Mouse (Mus musculus) liver, embryonic 11.5 days (tissue): Measurements from ENCODE around the gene Fut11. TPM values are rescaled to one million over a fixed set of nuclear protein-coding genes. Genes with fewer than 3 reads are reported as not detected.

ENCODE experiments used
- ATAC-seq: fragments of 200-750 bp; cut with Nextera tagmentation; replicated peaks from 2 replicates; pipeline ENCODE4 v1.8.0; 2017; ENCODE audit warnings: moderate number of reproducible peaks, mild to moderate bottlenecking, moderate TSS enrichment, moderate library complexity; ENCODE audit not compliant: low FRiP score
- DNase-seq: peaks from one replicate; pipeline ENCODE4 v3.0.0-alpha.2; 2017; ENCODE audit warnings: low spot score
- H3K27ac ChIP-seq: fragments of 300-500 bp; sonication (generic); 2 replicates; pipeline ENCODE4 v1.5.1; 2014; ENCODE audit warnings: mild to moderate bottlenecking, low read depth, low read length, control low read depth
- H3K27me3 ChIP-seq: fragments of 300-500 bp; sonication (generic); replicated peaks from 2 replicates; pipeline ENCODE4 v1.6.1; 2014; ENCODE audit warnings: low read length, mixed read lengths; ENCODE audit not compliant: control insufficient read depth, insufficient read depth
- H3K36me3 ChIP-seq: fragments of 300-500 bp; sonication (generic); 2 replicates; pipeline ENCODE4 v1.6.1; 2014; ENCODE audit warnings: mild to moderate bottlenecking, low read length, moderate library complexity, mixed read lengths; ENCODE audit not compliant: control insufficient read depth, insufficient read depth
- H3K4me1 ChIP-seq: fragments of 300-500 bp; sonication (generic); replicated peaks from 2 replicates; pipeline ENCODE4 v1.6.1; 2014; ENCODE audit warnings: low read length, mixed read lengths; ENCODE audit not compliant: control insufficient read depth, insufficient read depth
- H3K4me2 ChIP-seq: fragments of 300-500 bp; sonication (generic); 2 replicates; pipeline ENCODE4 v1.6.1; 2014; ENCODE audit warnings: mild to moderate bottlenecking, control low read depth, moderate library complexity
- H3K4me3 ChIP-seq: fragments of 300-500 bp; sonication (generic); 2 replicates; pipeline ENCODE4 v1.5.1; 2014; ENCODE audit warnings: low read depth, low read length, control low read depth
- H3K9ac ChIP-seq: fragments of 300-500 bp; sonication (generic); 2 replicates; pipeline ENCODE4 v1.6.1; 2014; ENCODE audit warnings: low read depth, low read length, control low read depth
- H3K9me3 ChIP-seq: fragments of 300-500 bp; sonication (generic); 2 replicates; pipeline ENCODE4 v1.6.1; 2016; ENCODE audit warnings: low read length, inconsistent platforms, mixed read lengths; ENCODE audit not compliant: control insufficient read depth
- WGBS: fragments of 180-500 bp; shearing (Covaris S2); extraction: QIAGEN DNeasy Blood & Tissue Kit; methylation state at CpG from one replicate; pipeline ENCODE4 v1.1.7; 2014; 5-methylcytosine and 5-hydroxymethylcytosine counted together
- polyA plus RNA-seq: library from polyadenylated mRNA; unstranded; fragments of >200 nt; fragmentation: Nextera tagmentation; extraction: Ambion mirVana; gene quantifications from 2 replicates; pipeline ENCODE4 v1.2.1, GENCODE M21; 2014

Fut11 gene
- polyA plus RNA-seq, result 14.2 and 14.9 TPM in 2 replicates

- H3K9ac ChIP-seq, result peak within 1 kb of the TSS; percentile 89
- ATAC-seq, result peak; percentile 87
- peak within 1 kb of the TSS; percentile 74 for H3K4me2 ChIP-seq
- no peaks in the 10 kb centered on the region for H3K27me3 ChIP-seq
- peaks cover 44% of the 10 kb centered on the region for H3K4me1 ChIP-seq
- WGBS, result under 1% methylated on average over 111 of the region's 111 CpGs
- H3K9me3 ChIP-seq, result no peaks in the 10 kb centered on the region
- peak; percentile 87 for DNase-seq
- peaks cover 38% of the 10 kb centered on the region for H3K36me3 ChIP-seq
- peak within 1 kb of the TSS; percentile 97 for H3K27ac ChIP-seq
- peak within 1 kb of the TSS; percentile 73 for H3K4me3 ChIP-seq
Observed at GRCm38 (mm10) chr14:20694884-20695760, at the start of gene Fut11. Gene Fut11, plus strand, starts transcription at chr14:20694968.

GRCm38 (mm10) chr14:20645547-20645946 is 49.2 kb upstream of the Fut11 start:
- no peak overlapping the region for H3K9ac ChIP-seq
- no peak overlapping the region for H3K4me2 ChIP-seq
- H3K4me1 ChIP-seq, result 0 out of 2 replicates have a peak, but pooled peaks cover 4% of the 10 kb centered on the region
- no peak overlapping the region for H3K27ac ChIP-seq
- H3K9me3 ChIP-seq, result no peaks in the 10 kb centered on the region
- H3K27me3 ChIP-seq, result no peaks in the 10 kb centered on the region
- ATAC-seq, result no peak
- WGBS, result 51% methylated on average over 3 of the region's 3 CpGs
- H3K4me3 ChIP-seq, result no peak overlapping the region
- DNase-seq, result no peak
- no peaks in the 10 kb centered on the region for H3K36me3 ChIP-seq

GRCm38 (mm10) chr14:20646381-20646780 is 48.4 kb upstream of the Fut11 start:
- Histone ChIP-seq H3K27ac (no peak overlapping the region), H3K27me3 (no peaks in the 10 kb centered on the region)
- DNase-seq, result no peak

GRCm38 (mm10) chr14:20651000-20651399 is 43.8 kb upstream of the Fut11 start:
- no peak overlapping the region for H3K9ac ChIP-seq
- H3K27ac ChIP-seq, result no peak overlapping the region
- no peaks in the 10 kb centered on the region for H3K36me3 ChIP-seq
- H3K4me3 ChIP-seq, result no peak overlapping the region
- H3K9me3 ChIP-seq, result no peaks in the 10 kb centered on the region
- no peaks in the 10 kb centered on the region for H3K4me1 ChIP-seq
- no peak overlapping the region for H3K4me2 ChIP-seq
- DNase-seq (no peak), ATAC-seq (no peak)
- H3K27me3 ChIP-seq, result no peaks in the 10 kb centered on the region
- 70% methylated on average over 2 of the region's 2 CpGs for WGBS

More at GRCm38 (mm10) chr14:20646381-20646780, 48.4 kb upstream of the Fut11 start:
- Histone ChIP-seq H3K9me3 (no peaks in the 10 kb centered on the region), H3K4me1 (0 out of 2 replicates have a peak, but pooled peaks cover 4% of the 10 kb centered on the region), H3K4me2 (no peak overlapping the region), H3K9ac (no peak overlapping the region), H3K4me3 (no peak overlapping the region), H3K36me3 (no peaks in the 10 kb centered on the region)
- 0 out of 2 replicates have a peak, but pooled peaks have one; percentile 44 for ATAC-seq

GRCm38 (mm10) chr14:20651722-20652256 is 43.0 kb upstream of the Fut11 start:
- ATAC-seq (no peak), DNase-seq (no peak)
- Histone ChIP-seq H3K9ac (no peak overlapping the region), H3K27ac (no peak overlapping the region), H3K36me3 (no peaks in the 10 kb centered on the region), H3K4me1 (no peaks in the 10 kb centered on the region), H3K4me3 (no peak overlapping the region), H3K9me3 (no peaks in the 10 kb centered on the region), H3K27me3 (no peaks in the 10 kb centered on the region), H3K4me2 (no peak overlapping the region)
- 61% methylated on average over 4 of the region's 4 CpGs for WGBS

- Histone ChIP-seq H3K4me2 (no peak overlapping the region), H3K27me3 (no peaks in the 10 kb centered on the region), H3K27ac (no peak overlapping the region), H3K9ac (no peak overlapping the region), H3K36me3 (no peaks in the 10 kb centered on the region), H3K4me3 (no peak overlapping the region), H3K4me1 (no peaks in the 10 kb centered on the region), H3K9me3 (no peaks in the 10 kb centered on the region)
- DNase-seq (no peak), ATAC-seq (no peak)
- WGBS, result 65% methylated on average over 9 of the region's 9 CpGs
Observed at GRCm38 (mm10) chr14:20654690-20655421, 39.9 kb upstream of the Fut11 start.

GRCm38 (mm10) chr14:20655731-20656130 is 39.0 kb upstream of the Fut11 start:
- no peak overlapping the region for H3K9ac ChIP-seq
- ATAC-seq (no peak), DNase-seq (no peak)
- no peaks in the 10 kb centered on the region for H3K4me1 ChIP-seq
- H3K27me3 ChIP-seq, result no peaks in the 10 kb centered on the region
- no peaks in the 10 kb centered on the region for H3K9me3 ChIP-seq
- 73% methylated on average over 9 of the region's 9 CpGs for WGBS
- no peak overlapping the region for H3K4me3 ChIP-seq
- no peaks in the 10 kb centered on the region for H3K36me3 ChIP-seq
- no peak overlapping the region for H3K4me2 ChIP-seq
- H3K27ac ChIP-seq, result no peak overlapping the region

GRCm38 (mm10) chr14:20656361-20656760 is 38.4 kb upstream of the Fut11 start, which contains the start of gene Myoz1:
Gene Myoz1, minus strand, starts transcription at chr14:20656540.
- Histone ChIP-seq H3K4me2 (no peak within 1 kb of the TSS), H3K9me3 (no peaks in the 10 kb centered on the region), H3K36me3 (no peaks in the 10 kb centered on the region), H3K4me3 (no peak within 1 kb of the TSS), H3K4me1 (peaks cover 2% of the 10 kb centered on the region; the same call in 1 of the 2 replicates), H3K27ac (no peak within 1 kb of the TSS), H3K9ac (peak within 1 kb of the TSS; percentile 9; the same call in 1 of the 2 replicates), H3K27me3 (peaks cover 3% of the 10 kb centered on the region)
- ATAC-seq, result no peak
- DNase-seq, result no peak
- 56% methylated on average over 11 of the region's 11 CpGs for WGBS
